Mouse (Mus musculus): ENCODE data around the gene Ppp1r2. TPM values are rescaled to one million over a fixed set of nuclear protein-coding genes. Genes with fewer than 3 reads are reported as not detected.
"Not testable (repeated sequence)": the region's sequence is repeated elsewhere in the genome, so short reads cannot be mapped to it uniquely, and the experiment has no call there.

Ppp1r2 gene
- 91.9 and 95.2 TPM in 2 replicates for polyA plus RNA-seq (2015; fragmentation: Nextera tagmentation; extraction: Ambion mirVana)

DNA sequence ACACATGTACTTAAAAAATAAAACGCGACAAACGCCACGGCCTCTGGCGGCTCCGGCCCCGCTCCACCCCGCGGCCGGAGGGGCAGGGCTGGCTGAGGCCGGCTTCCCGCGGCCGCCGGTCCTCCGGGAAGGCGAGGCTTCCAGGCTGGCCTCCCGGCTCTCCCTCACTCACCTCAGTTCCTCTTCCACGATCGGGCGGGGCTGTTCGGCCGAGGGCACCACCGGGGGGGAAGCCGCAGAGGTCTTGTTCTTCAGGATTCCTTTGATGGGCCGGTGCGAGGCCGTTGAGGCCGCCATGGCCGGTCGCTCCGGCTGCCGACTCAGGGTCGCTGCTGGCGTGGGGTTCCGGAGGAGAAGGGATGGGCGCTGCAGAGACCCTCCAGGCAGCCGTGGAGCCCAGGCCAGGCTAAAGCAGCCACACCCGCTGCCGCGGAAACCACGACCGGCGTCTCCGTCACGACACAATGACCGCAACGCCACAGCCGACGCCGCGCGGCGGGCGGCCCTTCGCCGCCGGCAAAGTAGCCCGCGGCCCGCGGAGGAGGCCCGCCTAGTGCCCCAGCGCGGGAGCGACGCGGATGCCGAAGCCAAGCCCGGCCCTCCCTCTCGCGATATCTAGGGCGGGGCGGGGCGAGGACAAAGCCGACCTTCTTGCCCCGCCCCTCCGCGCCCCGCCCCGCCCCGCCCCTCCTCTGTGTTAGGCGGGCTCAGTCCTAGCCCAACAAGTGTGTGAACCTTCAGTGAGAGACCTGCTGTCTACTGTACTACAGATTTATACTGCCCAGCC is at the start of gene Ppp1r2:
TSS of gene Ppp1r2 (minus strand) at position 604 of the 787 bp plus-strand sequence.
- under 1% methylated on average over 61 of the region's 83 CpGs for WGBS
- Histone ChIP-seq H3K9ac (peak within 1 kb of the TSS; percentile 95), H3K36me3 (ENCODE audit: poor library complexity, severe bottlenecking) (peaks cover 5% of the 10 kb centered on the region; the same call in 1 of the 2 replicates), H3K4me3 (peak within 1 kb of the TSS; percentile 87), H3K9me3 (replicated peaks) (no peaks in the 10 kb centered on the region), H3K4me2 (peak within 1 kb of the TSS; percentile 65), H3K27ac (peak within 1 kb of the TSS; percentile 83), H3K27me3 (no peaks in the 10 kb centered on the region), H3K4me1 (peaks cover 37% of the 10 kb centered on the region)
- peak; percentile 96 for ATAC-seq

DNA sequence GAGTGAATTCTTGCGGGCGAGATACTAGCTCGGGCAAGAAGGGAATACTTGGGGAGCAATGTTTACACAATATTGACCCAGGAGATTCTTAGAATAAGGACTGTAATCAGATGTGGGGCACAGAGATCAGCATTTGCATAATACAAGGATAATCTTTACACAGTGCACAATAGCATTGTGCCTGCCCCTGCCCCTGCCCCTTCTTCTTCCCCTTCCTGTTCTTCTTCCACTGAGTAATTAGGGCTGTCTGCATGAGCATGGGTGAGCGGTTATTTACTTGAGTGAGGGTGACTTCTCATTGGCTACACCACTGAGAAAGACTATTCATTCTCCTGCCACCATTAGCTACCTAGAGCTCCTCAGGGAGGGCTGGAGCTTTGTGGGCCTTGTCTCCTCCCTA is 46.4 kb upstream of the Ppp1r2 start:
- no peaks in the 10 kb centered on the region for H3K9me3 ChIP-seq (replicated peaks)
- WGBS = 34% methylated on average over 4 of the region's 4 CpGs
- H3K4me3 ChIP-seq = no peak overlapping the region
- no peak overlapping the region for H3K4me2 ChIP-seq
- peaks cover 5% of the 10 kb centered on the region; the same call in 1 of the 2 replicates for H3K4me1 ChIP-seq
- no peak for ATAC-seq
- no peak overlapping the region for H3K27ac ChIP-seq
- H3K27me3 ChIP-seq = no peaks in the 10 kb centered on the region
- no peak overlapping the region for H3K9ac ChIP-seq
- H3K36me3 ChIP-seq (ENCODE audit: poor library complexity, severe bottlenecking) = no peaks in the 10 kb centered on the region

DNA sequence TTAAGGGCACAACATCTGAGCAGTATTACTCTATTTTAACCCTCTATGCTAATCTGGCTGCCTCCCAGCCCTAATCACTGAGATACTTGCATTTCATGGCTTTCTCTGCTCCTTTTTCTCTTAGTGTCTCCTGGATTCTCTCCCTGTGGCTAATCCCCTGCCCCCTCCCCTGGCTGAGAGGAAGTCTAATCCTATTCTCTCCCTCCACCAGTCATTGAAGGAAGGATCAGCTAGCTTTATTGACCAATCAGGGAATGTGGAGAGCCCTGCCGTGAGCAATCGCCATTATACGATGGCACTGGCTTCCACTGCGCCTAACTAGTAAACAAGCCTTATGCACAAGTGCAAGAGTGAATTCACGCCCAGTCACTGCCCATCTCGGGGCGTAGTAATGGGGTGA is 45.9 kb upstream of the Ppp1r2 start:
- H3K36me3 ChIP-seq (ENCODE audit: poor library complexity, severe bottlenecking) = no peaks in the 10 kb centered on the region
- H3K27me3 ChIP-seq = no peaks in the 10 kb centered on the region
- peaks cover 5% of the 10 kb centered on the region; the same call in 1 of the 2 replicates for H3K4me1 ChIP-seq
- H3K4me2 ChIP-seq = no peak overlapping the region
- no peak overlapping the region for H3K4me3 ChIP-seq
- no peak for ATAC-seq
- no peaks in the 10 kb centered on the region for H3K9me3 ChIP-seq (replicated peaks)
- WGBS = 40% methylated on average over 7 of the region's 7 CpGs
- H3K9ac ChIP-seq = no peak overlapping the region
- no peak overlapping the region for H3K27ac ChIP-seq

DNA sequence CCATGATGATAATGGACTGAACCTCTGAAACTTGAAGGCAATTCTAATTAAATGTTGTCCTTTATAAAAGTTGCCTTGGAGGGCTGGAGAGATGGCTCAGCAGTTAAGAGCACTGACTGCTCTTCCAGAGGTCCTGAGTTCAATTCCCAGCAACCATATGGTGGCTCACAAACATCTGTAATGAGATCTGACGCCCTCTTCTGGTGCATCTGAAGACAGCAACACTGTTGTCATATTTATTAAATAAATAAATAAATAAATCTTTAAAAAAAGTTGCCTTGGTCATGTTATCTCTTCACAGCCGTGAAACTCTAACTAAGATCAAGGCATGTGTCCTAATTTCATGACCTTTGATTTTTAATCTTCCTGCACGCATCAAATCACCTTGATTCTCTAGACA is 44.6 kb upstream of the Ppp1r2 start:
- H3K36me3 ChIP-seq (ENCODE audit: poor library complexity, severe bottlenecking); H3K27ac ChIP-seq; H3K4me1 ChIP-seq; ATAC-seq; H3K9ac ChIP-seq; H3K4me2 ChIP-seq; H3K9me3 ChIP-seq (replicated peaks); H3K27me3 ChIP-seq; H3K4me3 ChIP-seq: not testable (repeated sequence)
- 86% methylated on average over 3 of the region's 3 CpGs for WGBS

DNA sequence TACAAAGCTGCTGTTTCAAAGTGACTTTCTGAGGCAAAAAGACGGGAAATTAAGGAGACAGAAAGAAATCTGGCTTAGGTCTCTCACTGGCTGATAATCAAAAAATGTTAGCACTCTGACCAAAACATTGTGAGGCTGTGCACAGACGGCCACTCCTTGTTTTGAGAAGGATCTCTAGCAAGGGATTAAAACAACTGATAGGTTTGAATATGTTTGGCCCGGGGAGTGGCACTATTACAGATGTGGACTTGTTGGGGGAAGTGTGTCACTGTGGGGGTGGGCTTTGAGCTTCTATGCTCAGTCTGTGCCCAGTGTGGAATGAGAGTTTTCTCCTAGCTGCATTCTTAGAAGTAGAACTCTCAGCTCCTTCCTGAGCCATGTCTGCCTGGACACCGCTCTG is 44.2 kb upstream of the Ppp1r2 start:
- no peak overlapping the region for H3K4me3 ChIP-seq
- H3K4me1 ChIP-seq = peaks cover 8% of the 10 kb centered on the region
- H3K27ac ChIP-seq = no peak overlapping the region
- H3K9ac ChIP-seq = no peak overlapping the region
- H3K27me3 ChIP-seq = no peaks in the 10 kb centered on the region
- H3K36me3 ChIP-seq (ENCODE audit: poor library complexity, severe bottlenecking) = no peaks in the 10 kb centered on the region
- H3K9me3 ChIP-seq (replicated peaks) = no peaks in the 10 kb centered on the region
- WGBS = 73% methylated on average over 4 of the region's 4 CpGs
- no peak for ATAC-seq
- H3K4me2 ChIP-seq = no peak overlapping the region

DNA sequence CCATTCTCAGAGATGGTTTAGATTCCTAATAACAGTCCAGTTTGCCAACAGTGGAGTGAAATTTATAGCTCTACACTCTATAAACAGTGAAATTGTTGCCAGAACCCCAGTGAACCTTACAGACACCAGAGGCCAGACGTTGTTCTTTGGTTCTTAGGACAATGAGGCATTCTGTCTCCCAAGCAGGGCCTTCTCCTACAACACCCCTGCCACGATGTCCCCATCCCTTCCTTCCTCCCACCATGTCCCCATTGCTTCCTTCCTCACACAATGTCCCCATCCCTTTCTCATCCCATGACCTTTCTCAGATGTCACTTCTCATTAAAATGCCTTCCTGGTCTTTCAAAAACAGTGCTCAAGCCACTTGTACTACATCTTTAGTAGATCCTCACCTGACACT is 43.3 kb upstream of the Ppp1r2 start:
- no peaks in the 10 kb centered on the region for H3K36me3 ChIP-seq (ENCODE audit: poor library complexity, severe bottlenecking)
- no peak overlapping the region for H3K27ac ChIP-seq
- H3K4me3 ChIP-seq = no peak overlapping the region
- H3K9me3 ChIP-seq (replicated peaks) = no peaks in the 10 kb centered on the region
- no peak for ATAC-seq
- peaks cover 8% of the 10 kb centered on the region for H3K4me1 ChIP-seq
- no peak overlapping the region for H3K9ac ChIP-seq
- no peaks in the 10 kb centered on the region for H3K27me3 ChIP-seq
- 84% methylated on average over 2 of the region's 2 CpGs for WGBS
- no peak overlapping the region for H3K4me2 ChIP-seq

DNA sequence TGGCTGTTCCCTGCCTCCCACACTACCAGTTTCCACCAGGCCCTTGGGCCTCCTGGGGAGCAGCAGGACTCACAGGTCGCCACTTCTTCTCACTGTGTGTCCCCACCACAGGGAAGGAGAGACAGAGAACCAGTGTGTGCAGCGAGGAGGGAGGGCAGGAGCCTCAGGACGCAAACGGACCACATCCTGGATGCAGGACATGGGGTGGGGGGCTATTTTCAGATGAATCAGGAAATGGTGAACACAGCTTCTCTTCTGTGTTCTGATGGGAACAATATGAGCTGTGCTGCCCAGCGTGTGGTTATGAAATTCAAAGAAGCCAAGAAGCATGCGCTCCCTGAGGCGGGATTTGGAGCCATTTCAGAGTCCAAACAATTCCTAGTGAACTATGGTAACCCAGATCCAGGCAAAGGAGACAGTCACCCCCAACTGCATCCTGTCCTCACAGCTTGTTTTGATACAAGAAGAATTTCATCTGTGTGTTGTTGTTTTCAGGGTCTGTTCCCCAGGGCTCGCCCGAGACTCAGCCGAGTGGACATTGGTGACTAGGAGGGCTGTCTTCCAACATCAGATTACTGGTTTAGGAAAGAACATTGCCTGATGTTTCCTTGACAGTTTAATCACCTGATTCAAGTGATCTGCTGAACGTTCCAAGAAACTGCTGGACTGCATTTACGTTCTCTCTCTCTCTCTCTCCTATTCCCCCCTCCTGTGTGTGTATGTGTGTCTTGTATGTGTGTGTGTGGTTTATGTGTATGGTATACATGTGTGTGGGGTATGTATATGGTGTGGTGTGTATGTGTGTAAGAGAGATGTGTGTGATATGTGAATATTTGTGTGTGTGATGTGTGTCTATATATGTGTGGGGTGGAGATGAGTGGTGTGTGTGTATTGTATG is 41.4 kb upstream of the Ppp1r2 start:
- 70% methylated on average over 12 of the region's 12 CpGs for WGBS
- H3K4me1 ChIP-seq; H3K4me2 ChIP-seq; ATAC-seq; H3K27ac ChIP-seq; H3K9ac ChIP-seq; H3K9me3 ChIP-seq (replicated peaks); H3K27me3 ChIP-seq; H3K4me3 ChIP-seq; H3K36me3 ChIP-seq (ENCODE audit: poor library complexity, severe bottlenecking): not testable (repeated sequence)

DNA sequence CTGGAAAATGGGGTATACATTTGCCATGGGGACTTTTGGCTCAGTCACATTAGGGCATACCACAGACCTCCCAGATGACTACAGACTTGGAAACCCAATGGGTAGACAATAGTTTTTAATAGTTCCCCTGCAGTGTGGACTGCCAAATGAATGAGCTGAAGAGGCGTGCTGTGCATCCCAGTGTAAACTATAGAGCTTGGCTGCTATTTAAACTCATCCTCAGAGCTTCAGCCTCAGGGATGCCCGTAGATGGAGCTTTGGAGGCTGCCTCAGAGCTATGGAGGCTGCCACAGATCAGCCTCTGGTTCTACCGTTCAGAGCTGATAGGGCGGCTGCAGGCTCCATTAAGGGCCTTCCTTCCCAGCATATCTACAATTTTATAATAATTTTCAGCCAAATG is 40.2 kb upstream of the Ppp1r2 start:
- Histone ChIP-seq H3K9ac (no peak overlapping the region), H3K4me1 (peaks cover 9% of the 10 kb centered on the region; the same call in 1 of the 2 replicates), H3K4me3 (no peak overlapping the region), H3K27me3 (no peaks in the 10 kb centered on the region), H3K9me3 (replicated peaks) (no peaks in the 10 kb centered on the region), H3K4me2 (no peak overlapping the region), H3K36me3 (ENCODE audit: poor library complexity, severe bottlenecking) (no peaks in the 10 kb centered on the region), H3K27ac (no peak overlapping the region)
- ATAC-seq = no peak
- WGBS = 74% methylated on average over 4 of the region's 4 CpGs

DNA sequence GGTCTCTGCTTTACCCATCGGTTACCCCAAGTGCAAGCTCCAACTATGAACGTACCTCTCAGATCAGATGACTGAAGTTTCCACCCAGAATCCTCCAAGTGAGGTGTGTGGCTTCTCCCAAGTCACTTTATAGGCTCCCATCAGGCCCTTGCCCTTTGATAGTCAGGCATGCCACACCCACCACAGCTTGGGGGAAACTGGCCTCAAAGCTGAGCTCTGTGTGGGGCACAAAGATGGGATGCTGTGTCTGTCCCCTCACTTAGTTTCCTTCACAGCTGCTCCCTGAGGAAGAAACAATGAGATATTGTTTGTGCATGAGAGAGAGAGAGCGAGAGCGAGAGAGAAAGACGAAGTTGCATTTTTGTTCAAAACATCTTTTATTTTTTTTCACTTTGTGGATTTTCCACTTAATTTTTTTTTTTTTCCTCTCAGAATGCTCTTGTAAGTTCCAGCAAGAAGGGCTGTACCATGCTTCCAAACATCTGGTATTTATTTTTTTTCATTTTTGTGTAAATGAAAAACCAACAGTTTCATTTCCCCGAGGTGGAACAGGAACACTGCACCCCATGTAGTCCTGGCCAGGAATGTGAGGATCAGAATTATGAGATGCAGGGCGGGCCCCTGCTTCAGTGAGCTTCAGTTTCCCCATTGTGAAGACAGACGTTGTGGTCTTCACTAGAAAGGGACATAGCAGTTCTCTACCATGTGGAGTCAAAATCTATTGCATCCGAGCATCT is 39.6 kb upstream of the Ppp1r2 start, which contains the start of gene Apod:
TSS of gene Apod (minus strand) at position 312 of the 737 bp plus-strand sequence.
- no peak for ATAC-seq
- no peaks in the 10 kb centered on the region for H3K36me3 ChIP-seq (ENCODE audit: poor library complexity, severe bottlenecking)
- no peaks in the 10 kb centered on the region for H3K9me3 ChIP-seq (replicated peaks)
- WGBS = 48% methylated on average over 9 of the region's 9 CpGs
- H3K4me1 ChIP-seq = peaks cover 9% of the 10 kb centered on the region; the same call in 1 of the 2 replicates
- no peak within 1 kb of the TSS for H3K27ac ChIP-seq
- H3K9ac ChIP-seq = no peak within 1 kb of the TSS
- H3K4me3 ChIP-seq = no peak within 1 kb of the TSS
- H3K4me2 ChIP-seq = no peak within 1 kb of the TSS
- no peaks in the 10 kb centered on the region for H3K27me3 ChIP-seq

DNA sequence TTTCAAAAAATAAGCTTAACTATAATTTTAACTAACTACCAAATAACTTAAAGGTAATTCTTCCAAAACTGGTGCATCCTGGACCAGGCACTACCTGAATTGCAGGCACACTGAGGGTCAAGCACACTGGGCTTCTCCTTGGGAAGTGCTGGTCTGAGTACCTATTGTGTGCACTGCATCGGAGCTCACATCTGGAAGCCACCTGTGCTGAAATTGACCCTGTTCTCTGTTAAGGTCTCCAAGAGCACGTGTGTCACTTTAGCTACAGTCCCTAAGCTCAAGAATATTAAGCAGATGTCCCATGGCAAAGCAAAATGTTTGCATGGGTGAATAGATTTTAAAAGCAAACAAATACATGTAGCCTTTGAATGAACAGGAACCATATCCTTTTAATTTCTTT is 38.5 kb upstream of the Ppp1r2 start:
- WGBS = 76% methylated on average over 2 of the region's 2 CpGs
- ATAC-seq = no peak
- Histone ChIP-seq H3K36me3 (ENCODE audit: poor library complexity, severe bottlenecking) (no peaks in the 10 kb centered on the region), H3K27ac (no peak overlapping the region), H3K4me3 (no peak overlapping the region), H3K4me2 (no peak overlapping the region), H3K27me3 (no peaks in the 10 kb centered on the region), H3K9me3 (replicated peaks) (no peaks in the 10 kb centered on the region), H3K9ac (no peak overlapping the region), H3K4me1 (peaks cover 9% of the 10 kb centered on the region; the same call in 1 of the 2 replicates)

DNA sequence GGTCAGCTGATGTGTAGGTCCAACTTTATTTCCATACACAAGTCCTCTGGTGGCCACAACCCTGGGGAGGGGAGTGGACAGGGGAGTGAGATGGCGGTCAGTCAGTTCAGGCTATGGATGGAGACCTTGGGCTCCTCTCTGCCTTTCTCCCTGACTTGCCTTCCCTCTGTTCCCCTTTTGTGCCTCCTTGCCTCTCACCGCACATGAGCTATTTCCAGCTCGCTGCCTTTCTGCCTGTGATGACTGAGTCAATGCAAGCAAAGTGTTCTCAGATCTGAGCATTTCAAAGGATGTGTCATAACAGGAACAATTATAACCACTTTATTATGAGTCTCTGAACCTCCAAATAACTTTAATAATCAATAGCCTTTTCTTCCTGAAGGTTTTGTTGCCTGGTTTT is 37.2 kb upstream of the Ppp1r2 start:
- H3K4me1 ChIP-seq = peaks cover 9% of the 10 kb centered on the region; the same call in 1 of the 2 replicates
- WGBS = 61% methylated on average over 3 of the region's 3 CpGs
- H3K9ac ChIP-seq = no peak overlapping the region
- H3K36me3 ChIP-seq (ENCODE audit: poor library complexity, severe bottlenecking) = no peaks in the 10 kb centered on the region
- H3K4me3 ChIP-seq = no peak overlapping the region
- H3K4me2 ChIP-seq = no peak overlapping the region
- ATAC-seq = no peak
- no peak overlapping the region for H3K27ac ChIP-seq
- no peaks in the 10 kb centered on the region for H3K9me3 ChIP-seq (replicated peaks)
- no peaks in the 10 kb centered on the region for H3K27me3 ChIP-seq
